Mouse (Mus musculus) neural tube, embryonic 14.5 days (tissue): ENCODE results near the gene Litaf. TPM values are rescaled to one million over a fixed set of nuclear protein-coding genes. Genes with fewer than 3 reads are reported as not detected.

ENCODE experiments used
- ATAC-seq: fragments of 200-750 bp; cut with Nextera tagmentation; 2 replicates; pipeline ENCODE4 v1.8.0; 2017; ENCODE audit warnings: low read depth, mild to moderate bottlenecking, moderate TSS enrichment, moderate library complexity
- H3K27ac ChIP-seq: fragments of 300-500 bp; sonication (generic); 2 replicates; pipeline ENCODE4 v1.5.1; 2014; ENCODE audit warnings: low read depth, mild to moderate bottlenecking, control low read depth, low read length, moderate library complexity, mixed read lengths
- H3K27me3 ChIP-seq: fragments of 300-500 bp; sonication (generic); 2 replicates; pipeline ENCODE4 v1.6.1; 2014; ENCODE audit warnings: low read length; ENCODE audit not compliant: control insufficient read depth, insufficient read depth
- H3K36me3 ChIP-seq: fragments of 300-500 bp; sonication (generic); 2 replicates; pipeline ENCODE4 v1.6.1; 2014; ENCODE audit warnings: low read length, mixed read lengths; ENCODE audit not compliant: control insufficient read depth, insufficient read depth
- H3K4me1 ChIP-seq: fragments of 300-500 bp; sonication (generic); 2 replicates; pipeline ENCODE4 v1.6.1; 2014; ENCODE audit warnings: low read length; ENCODE audit not compliant: control insufficient read depth, insufficient read depth
- H3K4me2 ChIP-seq: fragments of 300-500 bp; sonication (generic); 2 replicates; pipeline ENCODE4 v1.6.1; 2014; ENCODE audit warnings: mild to moderate bottlenecking, low read depth, low read length, control low read depth
- H3K4me3 ChIP-seq: fragments of 300-500 bp; sonication (generic); 2 replicates; pipeline ENCODE4 v1.5.1; 2014; ENCODE audit warnings: low read depth, low read length, control low read depth, mixed read lengths
- H3K9ac ChIP-seq: fragments of 300-500 bp; sonication (generic); replicated peaks from 2 replicates; pipeline ENCODE4 v1.6.1; 2014; ENCODE audit warnings: low read depth, mild to moderate bottlenecking, control low read depth, low read length, mixed read lengths
- H3K9me3 ChIP-seq: fragments of 300-500 bp; sonication (generic); 2 replicates; pipeline ENCODE4 v1.6.1; 2016; ENCODE audit warnings: low read length; ENCODE audit not compliant: control insufficient read depth
- WGBS: fragments of 180-500 bp; shearing (Covaris S2); extraction: QIAGEN DNeasy Blood & Tissue Kit; methylation state at CpG from one replicate; pipeline ENCODE4 v1.1.7; 2014; 5-methylcytosine and 5-hydroxymethylcytosine counted together
- polyA plus RNA-seq: library from polyadenylated mRNA; unstranded; fragments of >200 nt; fragmentation: Nextera tagmentation; extraction: Ambion mirVana; gene quantifications from 2 replicates; pipeline ENCODE4 v1.2.1, GENCODE M21; 2014

The Litaf gene
- polyA plus RNA-seq, 1 experiment from 2014 or later: 20.4 TPM

GRCm38 (mm10) chr16:10951581-10951980, 114.4 kb downstream of the Litaf start:
- Histone ChIP-seq H3K9me3 (no peaks in the 10 kb centered on the region), H3K27ac (no peak overlapping the region), H3K9ac (no peak overlapping the region), H3K4me2 (no peak overlapping the region), H3K4me1 (peaks cover under 1% of the 10 kb centered on the region; the same call in 1 of the 2 replicates), H3K36me3 (no peaks in the 10 kb centered on the region), H3K27me3 (no peaks in the 10 kb centered on the region), H3K4me3 (no peak overlapping the region)
- 6% methylated on average over 3 of the region's 3 CpGs for WGBS
- ATAC-seq: no peak

GRCm38 (mm10) chr16:10950539-10950938, 115.4 kb downstream of the Litaf start:
- no peaks in the 10 kb centered on the region for H3K36me3 ChIP-seq
- no peak overlapping the region for H3K27ac ChIP-seq
- no peak overlapping the region for H3K4me3 ChIP-seq
- 91% methylated on average over 9 of the region's 9 CpGs for WGBS
- H3K4me2 ChIP-seq: no peak overlapping the region
- no peaks in the 10 kb centered on the region for H3K9me3 ChIP-seq
- H3K9ac ChIP-seq: no peak overlapping the region
- no peaks in the 10 kb centered on the region for H3K4me1 ChIP-seq
- no peak for ATAC-seq
- H3K27me3 ChIP-seq: no peaks in the 10 kb centered on the region

- 34% methylated on average over 3 of the region's 3 CpGs for WGBS
- ATAC-seq: no peak
- Histone ChIP-seq H3K4me3 (no peak overlapping the region), H3K4me1 (no peaks in the 10 kb centered on the region), H3K9me3 (no peaks in the 10 kb centered on the region), H3K27me3 (no peaks in the 10 kb centered on the region), H3K36me3 (no peaks in the 10 kb centered on the region), H3K27ac (no peak overlapping the region), H3K9ac (no peak overlapping the region), H3K4me2 (no peak overlapping the region)
These were observed 118.2 kb downstream of the Litaf start for GRCm38 (mm10) chr16:10947724-10948123.

DNA sequence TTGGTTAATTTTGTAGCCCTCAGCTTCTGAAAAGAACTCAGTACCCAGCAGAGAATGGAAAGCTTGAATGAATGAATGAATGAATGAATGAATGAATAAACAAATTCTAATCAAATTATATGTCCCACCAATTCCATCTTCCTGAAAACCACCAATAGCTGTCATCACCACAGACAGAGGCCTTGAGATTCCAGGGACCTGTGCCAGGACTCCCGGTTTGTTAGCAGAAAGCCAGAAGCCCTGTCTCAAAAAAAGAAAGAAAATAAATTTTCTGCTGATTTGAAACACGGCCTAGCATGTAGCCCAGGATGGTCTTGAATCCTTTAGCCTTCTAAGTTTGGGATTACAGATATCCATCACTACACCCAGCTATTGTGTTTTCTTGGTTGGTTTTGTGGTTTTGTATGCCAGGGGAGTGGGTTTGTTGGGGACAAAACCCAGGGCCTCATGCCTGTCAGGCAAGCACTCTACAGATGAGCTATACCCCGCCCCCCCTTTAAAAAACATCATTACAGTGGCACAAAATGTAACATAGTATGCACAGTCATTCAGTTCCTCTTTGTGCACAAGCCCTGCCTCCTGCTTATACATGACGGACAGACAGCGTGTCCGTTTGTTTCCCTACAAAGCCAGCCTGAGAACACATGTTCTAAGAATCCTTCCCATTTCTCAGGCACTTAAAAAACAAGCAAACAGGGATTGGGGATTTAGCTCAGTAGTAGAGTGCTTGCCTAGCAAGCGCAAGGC, 120.4 kb downstream of the Litaf start:
- H3K9me3 ChIP-seq: no peaks in the 10 kb centered on the region
- H3K4me2 ChIP-seq: no peak overlapping the region
- no peaks in the 10 kb centered on the region for H3K4me1 ChIP-seq
- H3K27ac ChIP-seq: no peak overlapping the region
- H3K27me3 ChIP-seq: no peaks in the 10 kb centered on the region
- H3K9ac ChIP-seq: no peak overlapping the region
- no peak for ATAC-seq
- H3K36me3 ChIP-seq: no peaks in the 10 kb centered on the region
- 77% methylated on average over 7 of the region's 7 CpGs for WGBS
- no peak overlapping the region for H3K4me3 ChIP-seq

DNA sequence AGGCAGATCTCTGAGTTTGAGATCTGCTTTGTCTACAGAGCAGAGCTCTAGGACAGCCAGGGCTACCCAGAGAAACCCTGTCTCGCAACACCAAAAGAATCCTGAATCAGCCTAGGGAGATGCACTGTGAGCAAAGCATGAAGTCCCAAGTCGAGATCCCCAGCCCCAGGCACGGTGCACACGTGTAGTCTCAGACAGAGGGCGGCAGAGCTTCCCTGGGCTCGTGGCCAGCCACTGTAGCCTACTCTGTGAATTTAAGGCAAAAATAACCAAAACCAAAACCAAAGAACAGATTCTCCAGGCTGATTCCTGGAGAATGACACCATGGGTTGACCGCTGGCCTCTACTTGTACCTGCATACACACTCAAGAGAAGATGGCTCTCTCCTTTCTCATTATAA, 121.4 kb downstream of the Litaf start:
- no peak for ATAC-seq
- no peak overlapping the region for H3K9ac ChIP-seq
- H3K27me3 ChIP-seq: no peaks in the 10 kb centered on the region
- H3K36me3 ChIP-seq: no peaks in the 10 kb centered on the region
- no peak overlapping the region for H3K4me2 ChIP-seq
- H3K9me3 ChIP-seq: no peaks in the 10 kb centered on the region
- WGBS: 84% methylated on average over 7 of the region's 7 CpGs
- H3K4me3 ChIP-seq: no peak overlapping the region
- H3K27ac ChIP-seq: no peak overlapping the region
- H3K4me1 ChIP-seq: no peaks in the 10 kb centered on the region

DNA sequence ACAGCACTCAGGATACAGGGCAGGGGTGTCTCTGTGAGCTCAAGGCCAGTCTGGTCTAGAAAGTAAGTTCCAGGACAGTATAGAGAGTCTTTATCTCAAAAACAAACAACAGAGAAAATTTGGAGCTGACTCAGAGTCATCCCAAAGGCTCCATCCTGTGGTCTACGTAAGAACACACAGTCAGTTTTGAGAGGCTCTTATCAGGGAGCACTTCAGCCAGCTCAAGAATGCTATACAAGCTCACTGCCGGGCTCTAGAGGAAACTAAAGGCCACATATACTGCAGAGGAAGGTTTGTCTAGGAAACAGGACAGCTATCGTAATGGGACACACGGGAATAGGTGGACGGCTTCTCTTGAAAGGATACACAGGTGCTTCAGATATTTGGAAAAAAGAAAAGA, 122.7 kb downstream of the Litaf start:
- no peaks in the 10 kb centered on the region for H3K9me3 ChIP-seq
- H3K9ac ChIP-seq: no peak overlapping the region
- H3K27me3 ChIP-seq: no peaks in the 10 kb centered on the region
- H3K27ac ChIP-seq: no peak overlapping the region
- H3K4me1 ChIP-seq: no peaks in the 10 kb centered on the region
- no peak overlapping the region for H3K4me3 ChIP-seq
- 68% methylated on average over 5 of the region's 5 CpGs for WGBS
- H3K4me2 ChIP-seq: no peak overlapping the region
- ATAC-seq: no peak
- H3K36me3 ChIP-seq: no peaks in the 10 kb centered on the region

- WGBS: 77% methylated on average over 2 of the region's 2 CpGs
- no peak overlapping the region for H3K27ac ChIP-seq
These were observed 125.3 kb downstream of the Litaf start for GRCm38 (mm10) chr16:10940661-10941060.

GRCm38 (mm10) chr16:10939932-10940331, 126.0 kb downstream of the Litaf start:
- H3K27me3 ChIP-seq: no peaks in the 10 kb centered on the region
- H3K9me3 ChIP-seq: no peaks in the 10 kb centered on the region
- WGBS: 88% methylated on average over 4 of the region's 4 CpGs

More at GRCm38 (mm10) chr16:10940661-10941060, 125.3 kb downstream of the Litaf start:
- Histone ChIP-seq H3K9ac (no peak overlapping the region), H3K4me1 (no peaks in the 10 kb centered on the region), H3K4me2 (no peak overlapping the region), H3K36me3 (no peaks in the 10 kb centered on the region), H3K27me3 (no peaks in the 10 kb centered on the region), H3K4me3 (no peak overlapping the region), H3K9me3 (no peaks in the 10 kb centered on the region)
- no peak for ATAC-seq

DNA sequence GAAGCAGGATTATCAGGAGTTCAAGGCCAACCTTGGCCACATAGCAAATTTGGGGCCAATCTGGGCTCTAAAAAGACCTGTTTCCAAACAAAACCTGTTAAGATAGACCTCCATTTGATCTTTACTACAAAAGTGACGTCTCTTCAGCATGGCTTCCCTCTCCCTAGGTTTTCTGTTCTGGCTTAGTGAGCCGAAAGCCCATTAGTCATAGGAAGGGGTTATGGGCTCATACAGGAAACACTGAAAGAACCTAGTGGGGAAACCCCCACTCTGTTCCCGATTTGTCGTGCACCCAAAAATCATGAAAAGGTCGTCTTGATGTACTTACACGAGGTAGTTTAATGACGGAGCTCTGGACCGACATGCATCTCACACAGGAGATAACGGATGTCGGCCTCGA, 128.5 kb downstream of the Litaf start:
- ATAC-seq: no peak
- Histone ChIP-seq H3K4me3 (no peak overlapping the region), H3K27ac (no peak overlapping the region), H3K4me2 (no peak overlapping the region), H3K27me3 (no peaks in the 10 kb centered on the region), H3K9me3 (no peaks in the 10 kb centered on the region), H3K9ac (no peak overlapping the region), H3K36me3 (no peaks in the 10 kb centered on the region), H3K4me1 (no peaks in the 10 kb centered on the region)
- WGBS: 79% methylated on average over 11 of the region's 11 CpGs

More at GRCm38 (mm10) chr16:10939932-10940331, 126.0 kb downstream of the Litaf start:
- H3K9ac ChIP-seq: no peak overlapping the region
- ATAC-seq: no peak
- H3K4me1 ChIP-seq: no peaks in the 10 kb centered on the region
- no peak overlapping the region for H3K4me2 ChIP-seq
- no peaks in the 10 kb centered on the region for H3K36me3 ChIP-seq
- no peak overlapping the region for H3K4me3 ChIP-seq
- H3K27ac ChIP-seq: no peak overlapping the region
